Mouse (Mus musculus) intestine, embryonic 15.5 days (tissue): ENCODE measurements around the gene Coro1a. TPM values are rescaled to one million over a fixed set of nuclear protein-coding genes. Genes with fewer than 3 reads are reported as not detected.

ENCODE experiments used
- polyA plus RNA-seq: library from polyadenylated mRNA; unstranded; fragments of >200 nt; fragmentation: Nextera tagmentation; extraction: Ambion mirVana; gene quantifications from 2 replicates; pipeline ENCODE4 v1.2.1, GENCODE M21; 2015

Coro1a gene
- polyA plus RNA-seq, 1 experiment from 2014 or later: 36.9 TPM

Other genes with a start within 250 kb of the Coro1a start
- gene Atp2a1, start 244.7 kb downstream of the Coro1a start, polyA plus RNA-seq: 0.24 and 2.6 TPM in 2 replicates
- 41.8 and 45.7 TPM in 2 replicates for gene Sh2b1, start 232.4 kb downstream of the Coro1a start, polyA plus RNA-seq
- 190 and 207 TPM in 2 replicates for gene Tufm, start 220.4 kb downstream of the Coro1a start, polyA plus RNA-seq
- 43.8 and 44.4 TPM in 2 replicates for gene Atxn2l, start 204.3 kb downstream of the Coro1a start, polyA plus RNA-seq
- 190 and 217 TPM in 2 replicates for gene Eif3c, start 141.4 kb downstream of the Coro1a start, polyA plus RNA-seq
- 0.75 and 1.8 TPM in 2 replicates for gene Apobr, start 122.8 kb downstream of the Coro1a start, polyA plus RNA-seq
- gene Cln3, start 122.0 kb downstream of the Coro1a start, polyA plus RNA-seq: 34.4 and 34.9 TPM in 2 replicates
- gene Il27, start 112.8 kb downstream of the Coro1a start, polyA plus RNA-seq: not detected in 2 replicates
- 53.4 and 111 TPM in 2 replicates for gene Nupr1, start 76.9 kb downstream of the Coro1a start, polyA plus RNA-seq
- gene Sgf29, start 58.5 kb downstream of the Coro1a start, polyA plus RNA-seq: 45.2 and 51.7 TPM in 2 replicates
- 5.5 and 6.1 TPM in 2 replicates for gene Sult1a1, start 31.4 kb downstream of the Coro1a start, polyA plus RNA-seq
- gene Bola2, start 12.4 kb downstream of the Coro1a start, polyA plus RNA-seq: 118 and 120 TPM in 2 replicates
- gene Slx1b, start 12.0 kb downstream of the Coro1a start, polyA plus RNA-seq: 8.1 and 9.1 TPM in 2 replicates
- 109 and 112 TPM in 2 replicates for gene Mapk3, start 51.8 kb upstream of the Coro1a start, polyA plus RNA-seq
- gene Gdpd3, start 58.5 kb upstream of the Coro1a start, polyA plus RNA-seq: 1.4 and 1.6 TPM in 2 replicates
- gene Ypel3, start 69.2 kb upstream of the Coro1a start, polyA plus RNA-seq: 66.9 and 71.2 TPM in 2 replicates
- 0.34 and 0.43 TPM in 2 replicates for gene Tbx6, start 73.7 kb upstream of the Coro1a start, polyA plus RNA-seq
- gene Ppp4c, start 84.7 kb upstream of the Coro1a start, polyA plus RNA-seq: 248 and 256 TPM in 2 replicates
- gene Fam57b, start 89.9 kb upstream of the Coro1a start, polyA plus RNA-seq: 1.2 and 1.5 TPM in 2 replicates
- not detected in 2 replicates for gene 4930451I11Rik, start 123.9 kb upstream of the Coro1a start, polyA plus RNA-seq
- 0.75 and 1.0 TPM in 2 replicates for gene Doc2a, start 139.6 kb upstream of the Coro1a start, polyA plus RNA-seq
- gene Hirip3, start 154.2 kb upstream of the Coro1a start, polyA plus RNA-seq: 23.2 and 25.1 TPM in 2 replicates
- 59.1 and 65.9 TPM in 2 replicates for gene Ino80e, start 154.6 kb upstream of the Coro1a start, polyA plus RNA-seq
- gene Taok2, start 176.9 kb upstream of the Coro1a start, polyA plus RNA-seq: 30.8 and 31.9 TPM in 2 replicates
- 27.8 and 33.3 TPM in 2 replicates for gene Tmem219, start 215.1 kb upstream of the Coro1a start, polyA plus RNA-seq
- 13.6 and 13.9 TPM in 2 replicates for gene Kctd13, start 221.1 kb upstream of the Coro1a start, polyA plus RNA-seq
- 0.32 and 0.46 TPM in 2 replicates for gene Asphd1, start 241.8 kb upstream of the Coro1a start, polyA plus RNA-seq
- 2.4 and 2.9 TPM in 2 replicates for gene Sez6l2, start 242.8 kb upstream of the Coro1a start, polyA plus RNA-seq